Mouse (Mus musculus) embryonic stem cell, embryonic (primary cell): ENCODE data around the gene Cog7.

ENCODE experiments used
- CTCF ChIA-PET, 4 experiments: fragments of 300-600 bp in 2 of 4; fragments of 350-600 bp in 2 of 4; sonication (Branson Sonifier 250); formaldehyde crosslinking; loops; one replicate each; lab custom pipeline; 2022; ENCODE audit warnings: inconsistent platforms in 2 of 4; lab: Charles Lee
- POLR2A ChIA-PET, 4 experiments: fragments of 300-600 bp in 2 of 4; fragments of 350-600 bp in 2 of 4; sonication (Branson Sonifier 250); formaldehyde crosslinking; loops; one replicate each; lab custom pipeline; 2022; ENCODE audit warnings: antibody characterized with exemption in 4 of 4, inconsistent platforms in 1 of 4; lab: Charles Lee

The Cog7 gene

DNA sequence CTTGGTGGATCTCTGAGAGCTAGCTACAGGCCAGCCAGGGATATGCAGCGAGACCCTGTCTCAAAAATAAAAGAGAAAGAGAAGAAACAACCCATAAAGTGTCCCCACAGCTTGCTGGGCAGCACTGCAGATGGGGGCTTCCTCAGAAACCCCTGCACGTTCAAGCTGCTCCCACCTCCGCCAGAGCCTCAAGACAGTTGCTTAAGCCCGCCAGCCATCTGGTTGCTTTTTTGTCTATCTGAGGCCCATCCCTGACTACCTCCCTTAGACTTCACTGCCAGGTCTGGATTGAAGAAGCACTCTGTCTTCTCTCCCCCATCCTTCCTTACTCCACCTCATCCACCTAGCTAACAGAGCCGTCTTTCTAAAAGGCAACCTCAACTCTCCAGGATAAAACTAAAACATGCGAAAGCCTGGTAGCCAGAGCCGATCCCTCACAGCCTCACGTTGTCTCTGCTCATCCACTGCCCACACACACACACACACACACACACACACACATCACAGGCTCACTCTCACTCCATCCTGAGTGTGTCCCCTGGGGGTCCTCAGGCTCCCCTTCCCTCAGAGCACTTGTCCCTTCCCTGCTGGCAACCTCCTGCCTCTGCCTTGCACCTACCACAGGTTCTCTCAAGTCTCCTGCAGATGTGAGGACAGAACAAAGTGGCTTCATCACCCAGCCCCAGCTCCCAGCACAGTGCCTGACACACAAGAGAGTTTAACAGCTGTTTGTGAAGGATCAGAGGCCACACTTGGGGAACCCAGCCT, 43.2 kb downstream of the Cog7 start:
- CTCF ChIA-PET: interaction anchor here in 2 of 4 experiments (0.5 to 2.2 kb wide), 2 partner anchors 20 to 39 kb away, joined by 3 to 5 read pairs; no protein-coding TSS in a partner anchor
- POLR2A ChIA-PET: interaction anchor here in 2 of 4 experiments (1.1 to 1.8 kb wide), 3 partner anchors 8 to 46 kb away, joined by 3 to 6 read pairs (median 4); no protein-coding TSS in a partner anchor

- ChIA-PET CTCF (interaction anchor here in 3 of 4 experiments (0.5 to 2.2 kb wide), 5 partner anchors 10 to 158 kb away, joined by 3 to 5 read pairs (median 5); no protein-coding TSS in a partner anchor), POLR2A (interaction anchor here in 2 of 4 experiments (1.4 to 1.7 kb wide), 3 partner anchors 9 to 44 kb away, joined by 3 to 6 read pairs (median 4); partner anchors contain the start of gene Cog7 (in 1 of the 2))
These were observed 44.5 kb downstream of the Cog7 start for GRCm38 (mm10) chr7:121936861-121937630.

DNA sequence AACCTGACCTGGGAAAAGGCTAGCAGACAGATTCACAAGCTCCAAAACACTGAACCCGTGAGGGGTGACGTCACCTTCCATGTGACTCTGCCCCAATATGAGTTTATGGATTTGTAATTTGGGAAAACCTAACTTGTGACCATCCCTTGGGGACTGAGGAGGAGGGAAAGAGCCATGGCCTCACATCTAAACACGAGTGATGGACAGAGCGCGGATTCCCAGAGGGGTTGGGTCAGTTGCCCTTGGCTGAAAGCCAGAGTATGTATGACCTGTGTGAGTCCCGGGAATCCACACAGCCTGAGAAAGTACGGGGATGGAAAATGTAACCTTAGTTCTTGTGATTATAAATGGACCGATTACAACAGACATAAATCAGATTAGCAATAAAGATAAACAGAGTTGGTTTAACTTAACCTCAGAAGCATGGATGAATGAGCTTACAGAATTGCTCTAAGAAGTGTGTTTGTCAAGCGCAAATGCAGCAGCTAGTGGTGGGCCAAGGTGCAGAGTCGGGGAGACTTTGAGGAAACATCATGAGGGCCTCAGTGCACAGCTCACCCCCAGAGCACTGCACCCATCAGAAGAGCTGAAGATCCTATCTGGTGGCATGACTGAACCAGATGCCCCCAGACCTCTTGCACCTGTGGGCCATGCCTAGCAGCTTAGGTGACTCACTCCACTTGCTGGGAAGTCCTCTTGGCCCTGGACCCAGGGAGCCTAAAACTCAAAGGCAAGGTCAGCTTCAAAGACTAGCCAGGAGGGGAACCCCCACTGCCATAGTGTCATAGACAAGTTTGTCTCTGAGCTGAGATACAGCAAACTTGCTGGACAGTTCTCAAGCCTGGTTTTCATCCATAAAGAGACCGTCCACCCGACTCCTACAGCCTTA, 45.4 kb downstream of the Cog7 start:
- POLR2A ChIA-PET: interaction anchor here in 3 of 4 experiments (0.6 to 1.7 kb wide), 4 partner anchors 10 to 191 kb away, joined by 3 to 4 read pairs (median 3); partner anchors contain the start of gene Cog7 (in 1 of the 3)
- CTCF ChIA-PET: interaction anchor here (0.5 to 1.5 kb wide), 8 partner anchors 11 to 202 kb away, joined by 3 to 5 read pairs (median 4); partner anchors contain the start of gene Scnn1g (in 1 of the 4)

- ChIA-PET CTCF (interaction anchor here in 3 of 4 experiments (0.6 to 1.5 kb wide), 4 partner anchors 9 to 200 kb away, joined by 3 to 4 read pairs (median 3); partner anchors contain the start of gene Scnn1g (in 1 of the 3)), POLR2A (interaction anchor here in 2 of 4 experiments (0.9 to 1.5 kb wide), 3 partner anchors 13 to 30 kb away, joined by 3 to 5 read pairs (median 3); no protein-coding TSS in a partner anchor)
These were observed 47.2 kb downstream of the Cog7 start for GRCm38 (mm10) chr7:121934346-121934745.

DNA sequence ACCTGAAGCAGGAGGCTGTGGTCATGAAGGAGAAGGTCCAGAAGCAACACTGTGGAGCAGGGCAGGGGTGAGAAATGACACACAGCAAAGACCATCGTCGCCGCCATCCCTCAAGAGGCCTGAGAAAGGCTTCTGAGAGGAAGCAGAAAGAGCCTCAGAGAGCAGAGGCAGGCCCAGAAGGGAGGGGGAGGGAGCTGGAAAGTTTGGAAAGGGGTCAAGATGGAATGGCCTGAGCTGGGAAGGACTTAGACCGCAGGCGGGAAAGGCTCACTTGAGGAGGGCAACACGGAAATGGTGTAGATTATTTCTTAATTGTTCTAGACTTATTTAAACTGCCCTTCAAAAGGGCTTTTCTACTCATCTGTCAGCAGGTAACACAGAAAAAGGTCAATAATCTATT, 47.8 kb downstream of the Cog7 start:
- CTCF ChIA-PET: interaction anchor here in 2 of 4 experiments (0.6 to 1.4 kb wide), 2 partner anchors 9 to 67 kb away, joined by 3 read pairs; no protein-coding TSS in a partner anchor
- POLR2A ChIA-PET: interaction anchor here in 1 of 4 experiments (1.5 kb wide), 1 partner anchor 13 kb away, joined by 5 read pairs; no protein-coding TSS in a partner anchor

- ChIA-PET POLR2A (interaction anchor here in 3 of 4 experiments (0.5 to 1.3 kb wide), 3 partner anchors 27 to 97 kb away, joined by 3 to 4 read pairs (median 3); no protein-coding TSS in a partner anchor), CTCF (interaction anchor here in 2 of 4 experiments (0.6 to 1.6 kb wide), 3 partner anchors 33 to 320 kb away, joined by 3 to 4 read pairs (median 4); partner anchors contain the start of gene Scnn1g (in 1 of the 2))
These were observed 50.3 kb downstream of the Cog7 start for GRCm38 (mm10) chr7:121931246-121931645.

GRCm38 (mm10) chr7:121927882-121928281, 53.6 kb downstream of the Cog7 start:
- ChIA-PET CTCF (interaction anchor here in 1 of 4 experiments (1.3 kb wide), 1 partner anchor 194 kb away, joined by 4 read pairs; the partner anchor contains the start of gene Scnn1g), POLR2A (interaction anchor here in 1 of 4 experiments (1.6 kb wide), 1 partner anchor 36 kb away, joined by 3 read pairs; no protein-coding TSS in a partner anchor)

DNA sequence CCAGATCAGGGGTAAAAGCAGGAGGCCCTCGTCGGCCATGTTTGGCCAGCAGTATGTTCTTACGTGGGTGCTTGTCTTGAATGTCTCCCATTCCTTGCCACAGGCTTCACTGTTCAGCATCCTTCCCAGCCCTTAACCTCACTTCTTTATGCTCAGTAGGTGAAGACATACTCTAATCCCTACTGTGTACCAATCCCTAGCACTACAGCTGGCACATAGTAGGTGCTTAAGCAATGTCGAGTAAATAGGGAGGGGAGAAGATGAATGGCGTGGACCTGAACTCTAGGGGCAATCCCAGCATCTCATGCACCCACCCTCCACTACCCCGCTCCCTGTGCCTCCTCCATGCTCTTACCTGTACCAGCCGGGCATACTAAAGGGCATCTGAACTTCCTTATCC, 57.1 kb downstream of the Cog7 start:
- ChIA-PET POLR2A (no interaction called here), CTCF (no interaction called here)

- ChIA-PET CTCF (interaction anchor here in 3 of 4 experiments (0.6 to 2.2 kb wide), 5 partner anchors 14 to 536 kb away, joined by 3 to 8 read pairs (median 5); partner anchors contain the start of gene Scnn1g (in 1 of the 3)), POLR2A (no interaction called here)
These were observed 67.6 kb downstream of the Cog7 start for GRCm38 (mm10) chr7:121913944-121914343.

DNA sequence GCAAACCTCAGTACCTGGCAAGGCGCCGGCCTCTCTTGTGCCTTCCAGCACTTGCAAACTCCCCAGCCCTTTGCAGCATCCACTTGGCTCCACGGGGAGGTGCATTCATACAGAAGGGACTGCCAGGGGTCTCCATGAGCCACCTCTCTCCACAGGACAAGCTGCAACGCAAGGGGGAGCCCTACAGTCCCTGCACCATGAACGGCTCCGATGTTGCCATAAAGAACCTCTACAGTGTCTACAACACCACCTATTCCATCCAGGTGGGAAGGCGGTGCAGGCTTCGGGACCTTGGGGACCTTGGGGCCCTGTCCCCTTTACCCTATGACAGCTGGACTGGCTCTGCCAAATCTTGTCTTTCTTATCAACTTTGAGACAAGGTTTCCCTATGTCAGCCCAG, 69.3 kb downstream of the Cog7 start:
- CTCF ChIA-PET: interaction anchor here in 3 of 4 experiments (0.6 to 2.3 kb wide), 4 partner anchors 13 to 178 kb away, joined by 3 to 14 read pairs (median 6); partner anchors contain the start of gene Scnn1g (in 1 of the 3)
- POLR2A ChIA-PET: interaction anchor here in 1 of 4 experiments (0.9 kb wide), 1 partner anchor 52 kb away, joined by 3 read pairs; no protein-coding TSS in a partner anchor

- ChIA-PET POLR2A (interaction anchor here in 1 of 4 experiments (0.6 to 0.7 kb wide), 2 partner anchors 8 to 396 kb away, joined by 3 read pairs; no protein-coding TSS in a partner anchor), CTCF (interaction anchor here in 1 of 4 experiments (0.6 kb wide), 1 partner anchor 9 kb away, joined by 3 read pairs; no protein-coding TSS in a partner anchor)
These were observed 74.6 kb downstream of the Cog7 start for GRCm38 (mm10) chr7:121906879-121907278.

DNA sequence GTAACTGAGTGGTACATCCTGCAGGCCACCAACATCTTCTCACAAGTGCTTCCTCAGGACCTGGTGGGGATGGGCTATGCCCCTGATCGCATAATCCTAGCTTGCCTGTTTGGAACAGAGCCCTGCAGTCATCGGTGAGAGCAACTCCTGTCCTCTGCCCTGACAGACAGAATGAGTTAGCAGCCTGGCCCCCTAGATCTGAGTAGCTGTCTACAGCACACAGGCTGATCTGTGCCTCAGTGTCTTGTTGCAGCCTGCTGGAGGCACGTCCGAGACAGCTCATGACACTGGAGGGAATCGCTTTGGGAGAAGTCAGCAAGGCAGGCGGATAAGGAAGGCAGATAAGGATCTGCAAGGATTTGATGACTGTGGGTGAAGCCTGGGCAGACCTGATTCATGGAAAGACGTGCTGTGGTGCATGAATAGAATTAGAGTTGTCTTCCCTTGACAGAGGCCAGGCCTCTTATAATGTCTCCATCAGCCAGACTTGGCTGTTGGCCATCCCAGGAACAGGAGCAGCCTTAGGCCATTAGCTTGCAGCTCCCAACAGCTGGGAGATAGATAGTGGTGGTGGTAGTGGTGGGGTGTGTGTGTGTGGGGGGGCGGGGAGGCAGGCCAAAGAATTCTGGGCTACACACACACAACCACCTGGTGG, 78.6 kb downstream of the Cog7 start:
- ChIA-PET CTCF (interaction anchor here in 1 of 4 experiments (0.6 kb wide), 1 partner anchor 635 kb away, joined by 3 read pairs; no protein-coding TSS in a partner anchor), POLR2A (no interaction called here)

- ChIA-PET CTCF (interaction anchor here (0.5 to 2.0 kb wide), 41 partner anchors 9 to 1423 kb away, joined by 3 to 19 read pairs (median 4); partner anchors contain the start of genes Scnn1g (in 4 of the 4), Gga2 (in 1 of the 4) and Scnn1b (in 1 of the 4)), POLR2A (interaction anchor here in 3 of 4 experiments (0.6 to 1.9 kb wide), 8 partner anchors 9 to 121 kb away, joined by 3 to 14 read pairs (median 4); partner anchors contain the start of gene Gga2 (in 1 of the 3))
These were observed 81.6 kb downstream of the Cog7 start for GRCm38 (mm10) chr7:121899940-121900339.

DNA sequence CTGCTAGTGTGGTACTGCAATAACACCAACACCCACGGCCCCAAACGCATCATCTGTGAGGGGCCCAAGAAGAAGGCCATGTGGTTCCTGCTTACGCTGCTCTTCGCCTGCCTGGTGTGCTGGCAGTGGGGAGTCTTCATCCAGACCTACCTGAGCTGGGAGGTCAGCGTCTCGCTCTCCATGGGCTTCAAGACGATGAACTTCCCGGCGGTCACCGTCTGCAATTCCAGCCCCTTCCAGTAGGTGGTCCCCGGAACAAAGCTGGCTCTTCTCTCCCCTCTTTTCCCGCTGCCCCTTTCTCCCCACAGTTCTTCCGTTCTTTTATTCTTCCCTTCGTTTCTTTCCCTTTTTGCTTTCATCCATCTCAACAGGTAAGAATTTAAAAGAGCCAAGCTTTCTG, 82.2 kb downstream of the Cog7 start:
- POLR2A ChIA-PET: interaction anchor here in 3 of 4 experiments (0.6 to 1.7 kb wide), 5 partner anchors 12 to 122 kb away, joined by 3 to 5 read pairs (median 3); partner anchors contain the start of gene Gga2 (in 1 of the 3)
- CTCF ChIA-PET: interaction anchor here (0.5 to 2.0 kb wide), 42 partner anchors 8 to 1423 kb away, joined by 3 to 19 read pairs (median 4); partner anchors contain the start of genes Scnn1g (in 4 of the 4), Gga2 (in 1 of the 4) and Scnn1b (in 1 of the 4)

- ChIA-PET POLR2A (interaction anchor here in 2 of 4 experiments (0.6 to 1.0 kb wide), 2 partner anchors 21 to 979 kb away, joined by 3 read pairs; partner anchors contain the start of gene Polr3e (in 1 of the 2)), CTCF (interaction anchor here (0.5 to 1.2 kb wide), 7 partner anchors 19 to 606 kb away, joined by 3 to 5 read pairs (median 4); partner anchors contain the start of gene Scnn1g (in 2 of the 4))
These were observed 84.8 kb downstream of the Cog7 start for GRCm38 (mm10) chr7:121896689-121897088.
